Mouse (Mus musculus) ES-Bruce4 (cell line): ENCODE results near the gene 1700003F12Rik.

ENCODE experiments used
- CTCF ChIP-seq: IDR thresholded peaks from one replicate; pipeline ENCODE4 v1.8.1; 2011; ENCODE audit warnings: low read depth, low read length
- EP300 ChIP-seq: IDR thresholded peaks from 2 replicates; pipeline ENCODE4 v1.6.1; 2011; ENCODE audit warnings: low read depth, low read length; ENCODE audit not compliant: insufficient read depth
- POLR2A ChIP-seq: IDR thresholded peaks from one replicate; pipeline ENCODE4 v1.8.1; 2011; ENCODE audit warnings: low read length; ENCODE audit not compliant: insufficient read depth

DNA sequence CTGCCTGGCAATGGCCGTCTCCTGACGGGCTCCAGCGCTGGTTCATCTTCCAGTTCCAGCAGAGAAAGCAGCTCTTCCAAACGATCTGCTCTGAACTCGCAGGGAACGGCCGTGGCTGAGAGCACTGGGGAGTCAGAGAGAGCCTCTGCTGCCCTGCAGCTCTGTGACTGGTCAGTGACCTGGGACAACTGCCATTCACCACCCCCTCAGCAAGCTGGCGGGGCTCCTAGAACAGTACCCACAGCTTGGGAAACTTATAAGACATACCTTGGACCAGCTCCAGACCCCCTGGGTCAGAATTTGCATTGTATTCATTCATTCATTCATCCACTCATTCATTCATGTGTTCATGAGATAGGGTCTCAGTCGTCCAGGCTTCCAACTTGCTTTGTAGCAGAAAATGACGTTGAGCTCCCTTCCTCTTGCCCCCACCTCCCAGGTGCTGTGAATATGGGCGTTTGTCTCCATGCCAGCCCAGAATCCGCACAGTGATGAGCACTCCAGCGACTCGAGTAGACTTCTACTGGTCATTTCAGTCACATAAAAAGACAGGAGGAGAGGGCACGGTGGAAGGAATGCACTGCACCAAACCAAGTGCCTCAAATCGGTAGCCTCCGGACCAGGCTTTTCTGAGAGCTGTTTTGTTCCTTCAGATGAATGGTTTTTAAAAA, 38.2 kb downstream of the 1700003F12Rik start:
- TF ChIP-seq CTCF = no peak
- TF ChIP-seq POLR2A = no peak
- no peak for TF ChIP-seq EP300
